Mouse (Mus musculus): Measurements from ENCODE around the gene Prelp. TPM values are rescaled to one million over a fixed set of nuclear protein-coding genes. Genes with fewer than 3 reads are reported as not detected.

The Prelp gene
- polyA plus RNA-seq, 1 experiment from 2014 or later, result 5.5 TPM

DNA sequence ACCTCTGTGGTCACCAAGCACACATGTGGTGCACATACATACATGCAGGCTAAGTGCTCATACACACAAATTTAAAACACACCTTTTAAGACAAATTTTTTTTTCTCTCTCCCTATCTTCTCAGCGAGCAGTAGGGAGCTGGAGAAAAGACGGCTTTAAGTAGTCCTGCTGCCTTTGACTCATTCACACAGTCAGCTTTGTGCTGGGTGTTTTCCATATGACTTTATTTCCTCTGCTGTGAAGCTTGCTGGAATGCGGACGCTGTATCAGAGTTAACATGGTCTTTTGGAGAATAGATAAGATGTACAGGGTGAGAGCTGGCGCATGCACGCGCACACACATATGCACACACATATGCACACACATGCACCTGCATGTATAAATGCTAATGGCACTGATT lies 11.1 kb downstream of the Prelp start:
- H3K36me3 ChIP-seq (replicated peaks; ENCODE audit: insufficient read depth, low read length), result no peaks in the 10 kb centered on the region
- DNase-seq (no peak), ATAC-seq (no peak)
- H3K9ac ChIP-seq (replicated peaks), result no peak overlapping the region
- no peak overlapping the region for H3K27ac ChIP-seq (ENCODE audit: low read depth)
- H3K27me3 ChIP-seq (ENCODE audit: insufficient read depth, low read length), result peaks cover 12% of the 10 kb centered on the region; the same call in 1 of the 2 replicates
- no peaks in the 10 kb centered on the region for H3K9me3 ChIP-seq (ENCODE audit: low read length)
- no peak for TF ChIP-seq CTCF (IDR thresholded peaks at IDR 0.05; ENCODE audit: low read depth)
- TF ChIP-seq EP300 (IDR thresholded peaks at IDR 0.05; ENCODE audit: low read depth), result no peak
- H3K4me3 ChIP-seq (ENCODE audit: low read depth, low read length), result no peak overlapping the region
- no peak overlapping the region for H3K4me2 ChIP-seq (ENCODE audit: low read depth, low read length)
- peaks cover 14% of the 10 kb centered on the region for H3K4me1 ChIP-seq (ENCODE audit: insufficient read depth)
- whole genome bisulfite sequencing (ENCODE audit: insufficient replicate concordance), result 70% methylated on average over 7 of the region's 7 CpGs

DNA sequence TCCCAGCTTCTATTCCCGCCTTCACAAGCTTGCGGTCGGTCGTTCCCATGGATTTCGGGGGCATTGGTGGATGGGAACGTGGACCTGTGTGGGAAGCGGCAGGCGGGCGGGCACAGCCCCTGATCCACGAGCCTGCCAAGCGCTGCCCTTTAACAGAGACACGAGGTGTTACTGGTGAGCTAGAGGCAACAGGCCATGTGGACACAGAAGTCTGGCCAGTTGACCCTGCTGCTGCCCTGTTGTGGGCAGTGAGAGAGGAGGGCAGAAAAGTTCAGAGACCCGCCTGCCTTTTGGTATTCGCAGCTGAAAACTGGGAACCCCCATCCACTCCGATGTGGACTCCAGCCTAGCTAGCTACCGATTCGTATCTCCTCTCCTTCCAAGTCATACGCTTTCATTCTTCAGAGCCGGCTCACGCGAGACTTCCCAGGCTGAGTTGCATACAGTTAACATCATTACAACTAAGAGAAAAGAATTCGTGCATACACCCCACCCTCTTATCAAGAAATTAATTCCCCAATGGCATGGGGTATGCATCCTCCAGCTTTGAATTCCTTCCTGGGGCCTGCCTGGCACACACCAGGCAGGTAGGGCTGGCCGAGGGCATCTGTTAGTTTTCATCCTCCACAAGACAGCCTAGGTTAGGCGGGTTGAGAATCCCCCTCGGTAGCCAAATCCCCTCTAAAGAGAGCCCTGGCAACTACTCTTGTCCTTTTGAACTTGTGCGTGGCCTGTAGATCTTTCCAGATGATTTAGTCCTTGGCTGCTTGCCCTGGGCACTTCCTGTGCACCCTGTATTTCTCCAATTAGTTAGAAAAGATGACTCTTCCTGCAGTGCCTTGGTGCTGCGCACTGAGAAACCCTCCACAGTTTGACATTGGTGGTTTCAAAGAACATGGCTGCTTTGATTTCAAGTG lies 12.3 kb downstream of the Prelp start:
- H3K9ac ChIP-seq (replicated peaks), result no peak overlapping the region; the same call in 1 of the 2 replicates
- peaks cover 12% of the 10 kb centered on the region; the same call in 1 of the 2 replicates for H3K27me3 ChIP-seq (ENCODE audit: insufficient read depth, low read length)
- DNase-seq, result no peak
- peaks cover 14% of the 10 kb centered on the region for H3K4me1 ChIP-seq (ENCODE audit: insufficient read depth)
- 14% methylated on average over 27 of the region's 27 CpGs for WGBS (ENCODE audit: insufficient replicate concordance)
- H3K27ac ChIP-seq (ENCODE audit: low read depth), result peak overlapping the region; percentile 22; the same call in 1 of the 2 replicates
- peak overlapping the region; percentile 39 for H3K4me3 ChIP-seq (ENCODE audit: low read depth, low read length)
- no peaks in the 10 kb centered on the region for H3K36me3 ChIP-seq (replicated peaks; ENCODE audit: insufficient read depth, low read length)
- H3K9me3 ChIP-seq (ENCODE audit: low read length), result no peaks in the 10 kb centered on the region
- TF ChIP-seq EP300 (IDR thresholded peaks at IDR 0.05; ENCODE audit: low read depth) (no peak), CTCF (IDR thresholded peaks at IDR 0.05; ENCODE audit: low read depth) (no peak)
- H3K4me2 ChIP-seq (ENCODE audit: low read depth, low read length), result peak overlapping the region; percentile 77
- ATAC-seq, result peak; percentile 60

DNA sequence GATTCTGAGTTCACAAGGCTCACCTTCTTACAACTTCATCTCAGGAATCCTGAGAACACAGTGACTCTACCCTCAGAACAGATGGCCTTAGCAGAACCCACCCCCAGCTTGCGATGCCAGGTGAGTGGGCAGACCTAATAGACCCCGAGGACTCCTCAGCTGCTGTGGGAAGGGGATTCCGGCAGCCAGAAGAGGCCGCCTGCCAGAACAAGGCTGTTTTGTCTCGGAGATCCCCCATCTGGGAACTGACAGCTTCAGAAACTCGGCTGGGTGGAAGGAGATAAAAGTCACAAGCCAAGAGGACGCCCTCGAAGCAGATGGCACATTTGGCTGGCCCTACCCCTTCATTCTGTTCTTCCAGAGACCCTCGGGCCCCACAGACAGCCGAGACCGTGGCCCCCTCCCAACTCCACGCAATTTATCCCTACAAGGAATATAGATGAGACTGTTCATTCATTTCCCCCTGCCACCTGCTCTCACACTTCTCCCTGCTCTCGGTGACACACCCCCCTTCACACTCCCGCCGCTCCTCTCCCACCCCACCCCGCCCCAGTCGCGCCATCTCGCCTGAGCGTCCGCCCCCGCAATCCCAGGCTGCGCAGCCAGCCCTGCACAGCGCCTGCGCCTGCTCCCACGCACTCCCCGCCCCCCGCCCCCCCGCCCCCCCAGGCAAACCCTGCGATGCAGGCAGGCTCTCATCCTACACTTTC lies 13.1 kb downstream of the Prelp start, which contains the start of gene Optc:
Gene Optc (minus strand): TSS at position 51 of the 710 bp plus-strand sequence.
- TF ChIP-seq EP300 (IDR thresholded peaks at IDR 0.05; ENCODE audit: low read depth) (no peak), CTCF (IDR thresholded peaks at IDR 0.05; ENCODE audit: low read depth) (no peak)
- Histone ChIP-seq H3K27ac (ENCODE audit: low read depth) (peak within 1 kb of the TSS; percentile 22; the same call in 1 of the 2 replicates), H3K4me2 (ENCODE audit: low read depth, low read length) (peak within 1 kb of the TSS; percentile 77), H3K9me3 (ENCODE audit: low read length) (no peaks in the 10 kb centered on the region), H3K36me3 (replicated peaks; ENCODE audit: insufficient read depth, low read length) (no peaks in the 10 kb centered on the region), H3K9ac (replicated peaks) (peak within 1 kb of the TSS; percentile 21), H3K27me3 (ENCODE audit: insufficient read depth, low read length) (peaks cover 12% of the 10 kb centered on the region; the same call in 1 of the 2 replicates), H3K4me1 (ENCODE audit: insufficient read depth) (peaks cover 14% of the 10 kb centered on the region), H3K4me3 (ENCODE audit: low read depth, low read length) (peak within 1 kb of the TSS; percentile 39)
- WGBS (ENCODE audit: insufficient replicate concordance), result 6% methylated on average over 28 of the region's 30 CpGs
- DNase-seq (peak; percentile 66), ATAC-seq (peak; percentile 78)

DNA sequence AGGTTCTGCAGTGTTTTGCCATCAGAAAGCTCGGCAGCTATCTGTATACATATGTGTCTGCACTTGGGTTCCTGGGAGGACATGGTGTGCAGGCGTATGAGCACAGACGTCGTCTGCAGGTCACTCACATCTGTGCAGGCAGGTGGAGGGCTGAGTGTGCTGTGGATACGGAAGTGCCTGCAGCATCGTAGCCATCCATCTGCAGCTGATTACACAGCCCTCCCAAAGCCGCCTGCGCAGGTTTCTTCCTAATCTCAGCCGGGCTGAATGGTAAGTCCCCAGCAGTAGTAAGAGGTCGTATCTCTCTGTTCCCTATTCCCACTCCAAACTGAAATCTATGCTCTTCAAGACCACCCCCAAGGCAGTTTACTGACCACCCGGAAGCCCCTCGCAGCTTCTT lies 14.8 kb downstream of the Prelp start:
- Histone ChIP-seq H3K27me3 (ENCODE audit: insufficient read depth, low read length) (peaks cover 12% of the 10 kb centered on the region; the same call in 1 of the 2 replicates), H3K27ac (ENCODE audit: low read depth) (no peak overlapping the region), H3K9me3 (ENCODE audit: low read length) (no peaks in the 10 kb centered on the region), H3K4me2 (ENCODE audit: low read depth, low read length) (no peak overlapping the region), H3K9ac (replicated peaks) (no peak overlapping the region), H3K4me1 (ENCODE audit: insufficient read depth) (peaks cover 14% of the 10 kb centered on the region), H3K36me3 (replicated peaks; ENCODE audit: insufficient read depth, low read length) (no peaks in the 10 kb centered on the region), H3K4me3 (ENCODE audit: low read depth, low read length) (no peak overlapping the region)
- no peak for TF ChIP-seq CTCF (IDR thresholded peaks at IDR 0.05; ENCODE audit: low read depth)
- no peak for TF ChIP-seq EP300 (IDR thresholded peaks at IDR 0.05; ENCODE audit: low read depth)
- DNase-seq, result no peak
- ATAC-seq, result no peak
- WGBS (ENCODE audit: insufficient replicate concordance), result 65% methylated on average over 12 of the region's 12 CpGs

DNA sequence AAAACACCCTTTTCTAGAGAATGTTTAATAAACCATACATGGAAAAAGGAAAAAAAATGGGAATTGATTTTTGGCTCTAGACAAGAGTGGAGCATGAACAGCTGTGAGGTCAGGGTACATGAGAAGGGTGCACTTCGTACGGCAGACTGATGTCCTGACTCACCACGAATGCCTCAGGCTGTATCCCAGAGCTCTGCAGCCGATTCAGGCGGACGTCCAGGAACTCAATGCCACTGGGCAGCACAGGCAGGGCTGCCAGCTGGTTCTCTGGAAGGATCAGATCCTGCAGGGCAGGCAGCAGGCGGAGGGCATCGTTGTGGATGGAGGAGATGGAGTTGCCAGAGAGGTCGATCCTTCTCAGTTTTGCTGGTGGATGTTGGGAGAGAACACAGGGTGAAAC lies 20.4 kb downstream of the Prelp start:
- no peaks in the 10 kb centered on the region for H3K36me3 ChIP-seq (replicated peaks; ENCODE audit: insufficient read depth, low read length)
- H3K27ac ChIP-seq (ENCODE audit: low read depth), result no peak overlapping the region
- DNase-seq, result no peak
- TF ChIP-seq CTCF (IDR thresholded peaks at IDR 0.05; ENCODE audit: low read depth) (no peak), EP300 (IDR thresholded peaks at IDR 0.05; ENCODE audit: low read depth) (no peak)
- H3K4me2 ChIP-seq (ENCODE audit: low read depth, low read length), result no peak overlapping the region
- peaks cover under 1% of the 10 kb centered on the region; the same call in 1 of the 2 replicates for H3K4me1 ChIP-seq (ENCODE audit: insufficient read depth)
- H3K9ac ChIP-seq (replicated peaks), result no peak overlapping the region
- H3K4me3 ChIP-seq (ENCODE audit: low read depth, low read length), result no peak overlapping the region
- 68% methylated on average over 9 of the region's 9 CpGs for WGBS (ENCODE audit: insufficient replicate concordance)
- no peaks in the 10 kb centered on the region for H3K9me3 ChIP-seq (ENCODE audit: low read length)
- H3K27me3 ChIP-seq (ENCODE audit: insufficient read depth, low read length), result no peaks in the 10 kb centered on the region
- ATAC-seq, result no peak

DNA sequence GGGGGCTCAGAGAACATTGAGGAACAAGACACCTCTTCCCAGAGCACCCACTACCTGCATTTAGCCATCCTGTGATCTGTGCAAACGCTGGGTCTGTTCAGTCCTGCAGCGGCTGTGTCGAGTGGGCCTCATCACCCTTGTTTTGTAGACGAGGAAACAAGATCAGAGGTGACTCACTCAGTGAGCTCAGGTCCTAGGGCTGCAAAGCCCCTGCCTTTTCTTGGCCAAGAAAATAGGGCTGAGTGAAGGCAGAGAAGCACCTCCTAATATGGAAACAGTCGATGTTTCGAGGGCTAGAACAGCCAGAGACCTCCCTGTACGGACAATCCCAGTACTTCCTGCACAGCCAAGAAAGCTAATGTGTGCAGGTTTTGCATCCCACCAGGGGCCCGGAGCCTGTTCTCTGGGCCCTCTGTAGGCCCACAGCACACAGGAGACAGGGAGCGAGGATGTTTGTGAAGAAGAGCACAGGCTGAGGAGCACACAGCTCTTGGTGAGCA lies 22.1 kb downstream of the Prelp start:
- Histone ChIP-seq H3K9me3 (ENCODE audit: low read length) (no peaks in the 10 kb centered on the region), H3K4me2 (ENCODE audit: low read depth, low read length) (no peak overlapping the region), H3K4me1 (ENCODE audit: insufficient read depth) (peaks cover 11% of the 10 kb centered on the region), H3K27me3 (ENCODE audit: insufficient read depth, low read length) (no peaks in the 10 kb centered on the region), H3K4me3 (ENCODE audit: low read depth, low read length) (no peak overlapping the region), H3K9ac (replicated peaks) (no peak overlapping the region), H3K27ac (ENCODE audit: low read depth) (no peak overlapping the region), H3K36me3 (replicated peaks; ENCODE audit: insufficient read depth, low read length) (no peaks in the 10 kb centered on the region)
- no peak for DNase-seq
- TF ChIP-seq CTCF (IDR thresholded peaks at IDR 0.05; ENCODE audit: low read depth), result no peak
- no peak for TF ChIP-seq EP300 (IDR thresholded peaks at IDR 0.05; ENCODE audit: low read depth)
- WGBS (ENCODE audit: insufficient replicate concordance), result 75% methylated on average over 9 of the region's 9 CpGs
- ATAC-seq, result no peak

All from liver, postnatal 0 days (tissue).